Mouse (Mus musculus) olfactory bulb, adult 2 months (tissue): ENCODE measurements around the gene Pde3b.

ENCODE experiments used
- CTCF ChIP-seq: fragments of 200-500 bp; IDR thresholded peaks from 2 replicates; pipeline ENCODE4 v1.5.1; 2012; ENCODE audit warnings: low read depth, mild to moderate bottlenecking, low read length, moderate library complexity; ENCODE audit not compliant: insufficient read depth
- POLR2A ChIP-seq: fragments of 200-500 bp; IDR thresholded peaks from 2 replicates; pipeline ENCODE4 v1.6.1; 2012; ENCODE audit warnings: mild to moderate bottlenecking, low read depth, low read length, moderate library complexity; ENCODE audit not compliant: insufficient read depth

GRCm38 (mm10) chr7:114402130-114402529, 13.0 kb upstream of the Pde3b start:
- TF ChIP-seq POLR2A (no peak), CTCF (no peak)
